Mouse (Mus musculus) limb, embryonic 11.5 days (tissue): ENCODE measurements around the gene Tagap. TPM values are rescaled to one million over a fixed set of nuclear protein-coding genes. Genes with fewer than 3 reads are reported as not detected.

Experiments
- ATAC-seq: fragments of 200-750 bp; cut with Nextera tagmentation; 2 replicates; pipeline ENCODE4 v1.8.0; 2017; ENCODE audit warnings: low read depth; ENCODE audit not compliant: insufficient number of reproducible peaks, low FRiP score, low TSS enrichment
- DNase-seq: peaks from one replicate; pipeline ENCODE4 v3.0.0-alpha.2; 2015; ENCODE audit warnings: low spot score
- H3K27ac ChIP-seq: fragments of 300-500 bp; sonication (generic); replicated peaks from 2 replicates; pipeline ENCODE4 v1.5.1; 2014; ENCODE audit warnings: low read depth, mild to moderate bottlenecking, low read length
- H3K27me3 ChIP-seq: fragments of 300-500 bp; sonication (generic); 2 replicates; pipeline ENCODE4 v1.6.1; 2014; ENCODE audit warnings: mild to moderate bottlenecking, low read length, mixed read lengths; ENCODE audit not compliant: control insufficient read depth, insufficient read depth
- H3K36me3 ChIP-seq: fragments of 300-500 bp; sonication (generic); 2 replicates; pipeline ENCODE4 v1.6.1; 2014; ENCODE audit warnings: mild to moderate bottlenecking, low read length, moderate library complexity, mixed read lengths; ENCODE audit not compliant: control insufficient read depth, insufficient read depth
- H3K4me1 ChIP-seq: fragments of 300-500 bp; sonication (generic); 2 replicates; pipeline ENCODE4 v1.6.1; 2014; ENCODE audit warnings: low read length, mixed read lengths; ENCODE audit not compliant: control insufficient read depth, insufficient read depth
- H3K4me2 ChIP-seq: fragments of 300-500 bp; sonication (generic); 2 replicates; pipeline ENCODE4 v1.6.1; 2014; ENCODE audit warnings: low read depth, mild to moderate bottlenecking, moderate library complexity; ENCODE audit not compliant: severe bottlenecking
- H3K4me3 ChIP-seq: fragments of 300-500 bp; sonication (generic); 2 replicates; pipeline ENCODE4 v1.5.1; 2014; ENCODE audit warnings: low read depth, low read length
- H3K9ac ChIP-seq: fragments of 300-500 bp; sonication (generic); 2 replicates; pipeline ENCODE4 v1.6.1; 2014; ENCODE audit warnings: mild to moderate bottlenecking, low read length
- H3K9me3 ChIP-seq: fragments of 300-500 bp; sonication (generic); 2 replicates; pipeline ENCODE4 v1.6.1; 2016; ENCODE audit warnings: low read length; ENCODE audit not compliant: control insufficient read depth
- WGBS: fragments of 180-500 bp; shearing (Covaris S2); extraction: QIAGEN DNeasy Blood & Tissue Kit; methylation state at CpG from one replicate; pipeline ENCODE4 v1.1.7; 2014; 5-methylcytosine and 5-hydroxymethylcytosine counted together
- polyA plus RNA-seq: library from polyadenylated mRNA; unstranded; fragments of >200 nt; fragmentation: Nextera tagmentation; extraction: Ambion mirVana; gene quantifications from 2 replicates; pipeline ENCODE4 v1.2.1, GENCODE M21; 2014

The Tagap gene
- 0.30 and 0.36 TPM in 2 replicates for polyA plus RNA-seq

DNA sequence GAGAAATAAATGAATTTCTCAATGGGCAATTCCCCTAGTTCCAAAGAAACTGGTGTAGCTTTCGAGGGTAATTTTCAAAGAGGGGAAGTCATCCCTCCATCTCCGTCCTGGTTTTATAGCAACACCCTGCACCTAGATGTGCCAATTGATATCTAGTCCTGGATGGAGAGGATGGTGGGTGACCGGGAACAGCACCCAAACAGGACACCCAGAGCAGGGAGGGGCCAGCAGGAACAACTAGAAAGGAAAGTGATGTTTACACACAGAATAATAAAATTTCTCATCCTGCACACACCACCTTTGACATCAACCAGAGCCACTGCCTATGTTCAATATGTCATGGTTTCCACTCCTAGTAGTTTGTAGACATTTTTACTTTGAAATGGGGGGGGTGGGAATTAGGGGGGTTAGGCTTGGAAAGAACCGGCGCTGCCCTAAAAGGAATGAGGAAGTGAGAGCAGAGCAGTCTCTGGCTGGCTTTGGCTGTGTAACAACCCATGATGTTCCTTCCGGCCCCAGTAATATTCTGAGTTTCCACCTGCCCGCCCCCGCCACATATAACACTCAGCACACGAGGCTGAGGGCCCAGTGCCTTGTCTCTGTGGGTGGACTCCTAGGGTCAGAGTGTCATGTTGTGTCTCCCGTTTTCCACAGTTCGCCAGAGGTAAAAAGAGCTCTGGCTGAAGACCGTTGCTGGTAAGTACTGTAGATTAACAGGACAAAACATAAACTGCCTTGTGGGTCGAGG lies at the start of gene Tagap:
Tagap (plus strand) TSS at position 588 of the 748 bp plus-strand sequence.
- Histone ChIP-seq H3K36me3 (no peaks in the 10 kb centered on the region), H3K4me2 (no peak within 1 kb of the TSS), H3K4me3 (no peak within 1 kb of the TSS), H3K9ac (no peak within 1 kb of the TSS), H3K27ac (no peak within 1 kb of the TSS), H3K27me3 (no peaks in the 10 kb centered on the region), H3K9me3 (no peaks in the 10 kb centered on the region; the same call in 1 of the 2 replicates), H3K4me1 (no peaks in the 10 kb centered on the region)
- DNase-seq (no peak), ATAC-seq (no peak)
- 74% methylated on average over 13 of the region's 13 CpGs for WGBS

DNA sequence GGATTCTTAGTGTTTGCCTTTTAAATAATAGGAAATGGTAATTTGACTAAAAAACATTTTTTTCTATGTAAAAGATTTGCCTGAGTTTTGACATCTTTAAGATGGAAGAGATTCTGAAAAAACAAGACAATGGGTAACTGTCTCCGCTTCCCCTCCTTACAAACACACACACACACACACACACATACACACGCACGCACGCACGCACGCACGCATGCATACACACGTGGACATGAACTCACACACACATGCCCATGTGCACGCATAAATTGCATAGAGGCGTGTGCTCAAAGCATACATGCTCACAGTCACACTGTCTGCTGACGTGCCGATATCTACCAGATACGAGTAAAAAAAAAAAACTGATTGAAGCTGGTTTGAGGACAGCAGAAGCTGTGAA lies 49.3 kb upstream of the Tagap start:
- DNase-seq (no peak), ATAC-seq (no peak)
- Histone ChIP-seq H3K4me1 (0 out of 2 replicates have a peak, but pooled peaks cover 5% of the 10 kb centered on the region), H3K27me3 (no peaks in the 10 kb centered on the region), H3K9ac (no peak overlapping the region), H3K4me2 (no peak overlapping the region), H3K36me3 (no peaks in the 10 kb centered on the region), H3K27ac (no peak overlapping the region), H3K4me3 (no peak overlapping the region), H3K9me3 (no peaks in the 10 kb centered on the region)
- WGBS = 91% methylated on average over 13 of the region's 13 CpGs

DNA sequence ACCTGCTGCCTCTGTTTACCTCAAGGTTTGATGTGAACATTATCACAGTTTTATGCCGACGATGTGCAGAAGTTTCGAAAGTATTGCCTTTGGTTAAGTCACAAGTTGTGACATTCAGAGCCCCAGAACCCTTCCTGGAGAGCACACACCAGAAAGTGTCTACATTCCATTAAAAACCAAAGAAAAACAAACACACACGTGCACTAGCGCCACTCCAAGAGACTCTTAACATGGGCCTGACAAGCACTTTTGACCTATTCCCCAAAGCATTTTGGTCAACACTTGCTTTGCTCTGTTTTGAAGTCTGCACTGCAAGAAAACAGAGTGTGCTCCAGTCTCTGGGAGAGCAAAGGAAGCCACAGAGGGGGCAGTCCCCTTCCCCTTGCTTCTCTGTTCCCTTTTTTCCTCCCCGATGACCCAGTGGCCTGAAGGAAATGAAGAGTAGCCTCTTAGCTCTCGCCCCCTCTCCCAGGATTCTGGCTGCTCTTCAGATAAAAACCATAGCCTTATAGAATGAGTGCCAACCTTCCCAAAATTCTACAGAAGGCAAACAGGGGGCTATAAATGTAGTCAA lies 48.5 kb upstream of the Tagap start:
- no peak overlapping the region for H3K27ac ChIP-seq
- H3K27me3 ChIP-seq = no peaks in the 10 kb centered on the region
- 63% methylated on average over 7 of the region's 7 CpGs for WGBS
- ATAC-seq (no peak), DNase-seq (no peak)
- H3K9me3 ChIP-seq = no peaks in the 10 kb centered on the region
- 0 out of 2 replicates have a peak, but pooled peaks cover 5% of the 10 kb centered on the region for H3K4me1 ChIP-seq
- no peak overlapping the region for H3K4me3 ChIP-seq
- no peaks in the 10 kb centered on the region for H3K36me3 ChIP-seq
- no peak overlapping the region for H3K9ac ChIP-seq
- no peak overlapping the region for H3K4me2 ChIP-seq

DNA sequence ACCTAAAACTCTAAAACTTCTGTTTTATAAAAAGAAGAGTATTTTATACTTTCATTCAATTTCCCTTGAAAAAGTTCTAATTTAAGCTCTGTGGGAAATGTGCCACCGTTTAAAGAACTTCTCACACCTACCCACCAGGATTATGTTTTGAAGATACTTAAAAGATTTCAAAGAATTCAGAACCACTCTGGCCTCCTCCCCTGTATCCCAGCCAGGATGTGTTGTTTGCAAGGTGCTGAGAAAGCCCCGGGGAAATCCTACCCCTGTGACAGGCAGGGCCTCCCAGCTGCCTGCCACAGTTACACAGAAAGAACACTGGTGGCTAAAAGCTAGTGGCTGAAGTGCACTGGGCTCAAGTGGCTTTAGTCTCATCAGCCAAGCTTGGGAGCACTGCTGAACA lies 47.9 kb upstream of the Tagap start:
- Histone ChIP-seq H3K9me3 (no peaks in the 10 kb centered on the region), H3K27ac (no peak overlapping the region), H3K36me3 (no peaks in the 10 kb centered on the region), H3K27me3 (no peaks in the 10 kb centered on the region), H3K4me1 (0 out of 2 replicates have a peak, but pooled peaks cover 5% of the 10 kb centered on the region), H3K9ac (no peak overlapping the region), H3K4me3 (no peak overlapping the region), H3K4me2 (no peak overlapping the region)
- 47% methylated on average over 2 of the region's 2 CpGs for WGBS
- ATAC-seq (no peak), DNase-seq (no peak)

DNA sequence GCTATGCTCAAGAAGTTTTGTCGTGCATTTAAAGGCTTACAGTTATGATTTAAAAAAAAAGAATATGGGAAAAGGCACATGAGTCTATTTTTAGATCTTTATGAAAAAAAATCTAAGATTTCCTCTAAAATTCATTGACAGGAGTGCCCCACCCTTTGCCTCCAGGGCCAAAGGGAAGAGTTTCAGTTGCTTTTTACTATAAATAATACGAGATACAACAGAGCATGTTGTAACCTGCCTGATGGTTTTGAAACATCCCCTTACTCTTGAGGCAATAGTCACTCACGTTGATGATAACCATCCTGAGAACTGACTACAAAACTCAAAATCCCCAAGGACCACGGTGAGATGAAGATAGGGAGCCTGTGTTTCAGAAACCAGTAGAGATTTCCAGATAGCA lies 46.3 kb upstream of the Tagap start:
- no peak for ATAC-seq
- H3K36me3 ChIP-seq = no peaks in the 10 kb centered on the region
- H3K9ac ChIP-seq = no peak overlapping the region
- 0 out of 2 replicates have a peak, but pooled peaks cover 5% of the 10 kb centered on the region for H3K4me1 ChIP-seq
- H3K4me3 ChIP-seq = no peak overlapping the region
- no peak for DNase-seq
- H3K27ac ChIP-seq = no peak overlapping the region
- no peaks in the 10 kb centered on the region for H3K27me3 ChIP-seq
- no peaks in the 10 kb centered on the region for H3K9me3 ChIP-seq
- no peak overlapping the region for H3K4me2 ChIP-seq
- 80% methylated on average over 4 of the region's 4 CpGs for WGBS

DNA sequence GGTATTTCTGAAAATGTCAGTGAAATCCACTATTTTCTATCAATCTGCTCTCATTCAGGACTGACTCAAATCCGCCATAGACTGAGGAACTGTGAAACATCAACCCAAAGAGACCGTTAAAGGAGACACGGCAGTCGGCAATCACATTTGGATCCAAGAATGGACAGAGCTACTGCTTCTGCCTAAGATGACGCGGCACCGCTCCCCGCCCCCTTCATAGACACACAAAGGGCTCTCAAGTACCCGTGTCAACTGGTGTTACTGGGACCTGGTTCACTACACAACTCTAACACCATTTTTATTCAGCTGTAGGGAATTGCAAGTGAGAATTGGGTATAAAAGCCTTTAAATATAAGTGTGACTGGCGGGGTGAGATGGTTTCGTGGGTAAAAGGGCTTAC lies 42.7 kb upstream of the Tagap start:
- Histone ChIP-seq H3K4me2 (no peak overlapping the region), H3K36me3 (no peaks in the 10 kb centered on the region), H3K4me3 (no peak overlapping the region), H3K9me3 (no peaks in the 10 kb centered on the region), H3K9ac (no peak overlapping the region), H3K27ac (no peak overlapping the region), H3K4me1 (no peaks in the 10 kb centered on the region), H3K27me3 (no peaks in the 10 kb centered on the region)
- 87% methylated on average over 11 of the region's 11 CpGs for WGBS
- ATAC-seq (no peak), DNase-seq (no peak)

DNA sequence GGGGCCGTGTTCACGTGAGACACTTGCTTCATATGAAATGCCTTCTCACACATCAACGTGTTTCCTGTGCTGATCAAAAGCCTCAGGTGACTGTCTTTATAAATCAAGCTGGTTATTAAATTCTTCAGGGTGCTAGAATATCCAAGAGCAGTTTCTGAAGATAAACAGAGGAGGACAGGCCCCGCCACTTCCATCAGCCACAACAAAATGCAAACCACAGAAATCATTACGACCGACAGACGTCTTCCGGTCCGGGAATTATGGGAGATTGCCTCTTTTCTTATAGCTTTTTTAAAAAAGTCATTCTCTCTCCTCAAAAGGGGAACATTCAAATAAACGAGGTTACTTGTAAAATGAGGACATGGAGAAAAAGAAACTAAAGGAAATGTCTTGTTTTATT lies 41.2 kb upstream of the Tagap start:
- Histone ChIP-seq H3K4me2 (no peak overlapping the region), H3K27ac (no peak overlapping the region), H3K27me3 (no peaks in the 10 kb centered on the region), H3K9ac (no peak overlapping the region), H3K4me3 (no peak overlapping the region), H3K36me3 (no peaks in the 10 kb centered on the region), H3K4me1 (no peaks in the 10 kb centered on the region), H3K9me3 (no peaks in the 10 kb centered on the region)
- DNase-seq (no peak), ATAC-seq (no peak)
- WGBS = 86% methylated on average over 10 of the region's 10 CpGs

DNA sequence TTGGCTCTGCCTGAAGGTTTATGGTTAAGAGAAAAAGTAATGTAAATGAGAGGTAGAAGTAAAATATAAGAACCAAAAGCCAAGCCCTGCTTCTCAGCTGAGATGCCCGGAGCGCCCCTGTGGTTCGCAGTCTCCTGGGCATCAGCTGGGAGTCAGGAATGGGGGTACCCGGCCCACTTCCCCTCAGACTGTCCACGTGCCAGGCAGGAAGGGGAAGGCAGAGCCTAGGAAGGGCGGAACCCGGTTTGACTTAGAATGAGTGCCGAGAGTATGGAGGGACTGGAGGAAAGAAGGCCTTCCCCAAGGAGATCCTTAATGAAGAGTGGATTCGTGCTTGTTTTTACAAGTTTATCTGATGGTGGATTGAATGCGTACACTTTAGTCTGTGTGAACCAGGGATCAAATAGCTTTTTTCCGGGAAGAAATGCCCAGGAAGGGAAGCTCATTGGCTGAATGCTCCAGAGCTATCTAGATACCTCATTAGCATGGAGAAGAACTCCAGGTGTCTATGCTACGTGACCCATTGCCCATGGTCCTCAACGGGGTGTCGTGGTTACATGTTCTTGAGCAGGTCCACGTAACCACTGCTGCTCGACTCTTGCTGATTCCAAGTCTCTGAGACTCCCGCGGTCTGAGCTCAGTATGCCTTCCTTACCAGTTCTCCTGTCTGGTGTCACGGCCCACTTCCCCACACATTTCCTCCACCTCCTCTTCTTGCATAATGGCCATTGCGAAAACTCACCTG lies 38.6 kb upstream of the Tagap start:
- Histone ChIP-seq H3K4me1 (no peaks in the 10 kb centered on the region), H3K4me2 (no peak overlapping the region), H3K4me3 (no peak overlapping the region), H3K27ac (no peak overlapping the region), H3K27me3 (no peaks in the 10 kb centered on the region), H3K9me3 (no peaks in the 10 kb centered on the region), H3K9ac (no peak overlapping the region), H3K36me3 (no peaks in the 10 kb centered on the region)
- WGBS = 92% methylated on average over 20 of the region's 20 CpGs
- no peak for ATAC-seq
- DNase-seq = no peak
